Mouse (Mus musculus) frontal cortex, adult (tissue): ENCODE results near the gene Olfr370.
A peak's percentile ranks its signal among the peaks of the same experiment; 100 is the strongest.
"Not testable (repeated sequence)": the region's sequence is repeated elsewhere in the genome, so short reads cannot be mapped to it uniquely, and the experiment has no call there.

ENCODE experiments used
- ATAC-seq: cut with Nextera tagmentation; 2 replicates; pipeline ENCODE4 v1.9.2; 2017; ENCODE audit warnings: mild to moderate bottlenecking, moderate library complexity, mixed read lengths; ENCODE audit not compliant: low TSS enrichment

The Olfr370 gene

GRCm38 (mm10) chr8:83535736-83536135 is at the start of gene Olfr370:
TSS of gene Olfr370 (plus strand) at chr8:83535780.
- ATAC-seq: no peak

- no peak for ATAC-seq
These were observed 23.9 kb upstream of the Olfr370 start for GRCm38 (mm10) chr8:83511696-83512095.

- no peak for ATAC-seq
These were observed 15.1 kb upstream of the Olfr370 start for GRCm38 (mm10) chr8:83520432-83520831.

- ATAC-seq: not testable (repeated sequence)
These were observed 14.7 kb upstream of the Olfr370 start for GRCm38 (mm10) chr8:83520907-83521306.

- ATAC-seq: no peak
These were observed 14.3 kb upstream of the Olfr370 start for GRCm38 (mm10) chr8:83521310-83521709.

GRCm38 (mm10) chr8:83534802-83535201 is 778 bp upstream of the Olfr370 start:
- ATAC-seq: no peak

- no peak for ATAC-seq
These were observed 27.1 kb downstream of the Olfr370 start for GRCm38 (mm10) chr8:83562669-83563068.

GRCm38 (mm10) chr8:83563246-83563645 is 27.7 kb downstream of the Olfr370 start:
- no peak for ATAC-seq

- no peak for ATAC-seq
These were observed 30.3 kb downstream of the Olfr370 start for GRCm38 (mm10) chr8:83565731-83566375.

- ATAC-seq: peak; percentile 80
These were observed 31.2 kb downstream of the Olfr370 start, which contains the start of gene Ndufb7 for GRCm38 (mm10) chr8:83566469-83567395. TSS of gene Ndufb7 (plus strand) at chr8:83566671.

- ATAC-seq: no peak
These were observed 32.1 kb downstream of the Olfr370 start for GRCm38 (mm10) chr8:83567668-83568067.

- no peak for ATAC-seq
These were observed 32.5 kb downstream of the Olfr370 start for GRCm38 (mm10) chr8:83568128-83568527.

GRCm38 (mm10) chr8:83568755-83569154 is 33.2 kb downstream of the Olfr370 start:
- ATAC-seq: no peak

GRCm38 (mm10) chr8:83569165-83569564 is 33.6 kb downstream of the Olfr370 start:
- ATAC-seq: no peak

GRCm38 (mm10) chr8:83570272-83571000 is 34.9 kb downstream of the Olfr370 start:
- ATAC-seq: no peak

GRCm38 (mm10) chr8:83571001-83571340 is 35.4 kb downstream of the Olfr370 start:
- not testable (repeated sequence) for ATAC-seq

GRCm38 (mm10) chr8:83571791-83572190 is 36.2 kb downstream of the Olfr370 start:
- no peak for ATAC-seq

GRCm38 (mm10) chr8:83572246-83572812 is 36.7 kb downstream of the Olfr370 start:
- ATAC-seq: no peak

GRCm38 (mm10) chr8:83573140-83573875 is 37.7 kb downstream of the Olfr370 start:
- ATAC-seq: 0 out of 2 replicates have a peak, but pooled peaks have one; percentile 12

GRCm38 (mm10) chr8:83574631-83575315 is 39.2 kb downstream of the Olfr370 start:
- ATAC-seq: no peak
